Mouse (Mus musculus): ENCODE measurements around the gene Eif2b5. TPM values are rescaled to one million over a fixed set of nuclear protein-coding genes. Genes with fewer than 3 reads are reported as not detected.
A peak's percentile ranks its signal among the peaks of the same experiment; 100 is the strongest.

Eif2b5 gene
- polyA plus RNA-seq, 1 experiment: 33.9 TPM

DNA sequence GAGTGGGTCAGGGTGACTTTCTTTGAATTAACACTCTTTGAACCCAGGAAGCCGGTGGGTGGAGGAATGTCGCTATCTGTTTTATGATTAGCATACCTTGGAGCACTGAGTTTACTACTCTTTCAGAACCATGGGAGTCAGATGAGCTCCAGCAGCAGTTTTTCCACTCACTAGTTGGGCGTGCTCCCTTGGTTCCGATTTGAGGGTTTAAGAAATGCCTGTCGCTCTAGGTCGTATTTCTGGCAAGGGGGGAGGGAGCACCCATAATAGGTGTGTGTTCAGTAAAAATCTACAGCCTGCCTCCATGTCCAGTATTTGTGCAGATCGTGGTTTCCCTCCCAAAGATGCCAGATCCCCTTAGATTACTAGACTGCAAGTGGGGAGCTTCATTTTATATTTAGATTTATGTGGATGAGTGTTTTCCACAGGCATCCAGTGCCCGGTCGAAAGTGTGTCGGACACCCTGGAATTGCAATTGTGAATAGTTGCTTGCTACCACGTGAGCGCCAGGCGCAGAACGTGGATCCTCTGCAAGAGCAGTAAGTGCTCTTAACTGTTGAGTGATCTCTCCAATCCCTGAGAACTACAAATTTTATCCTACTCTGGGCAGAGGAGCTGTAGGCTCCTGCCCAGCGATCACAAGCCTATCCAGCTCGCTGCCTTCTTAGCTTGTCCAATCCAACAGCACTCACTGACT, 489 bp upstream of the Eif2b5 start:
- no peaks in the 10 kb centered on the region for H3K27me3 ChIP-seq (replicated peaks; ENCODE audit: control insufficient read depth, insufficient read depth, low read length)
- H3K36me3 ChIP-seq (ENCODE audit: control insufficient read depth, insufficient read depth, low read length): no peaks in the 10 kb centered on the region
- 5% methylated on average over 16 of the region's 16 CpGs for WGBS
- peak overlapping the region; percentile 56 for H3K4me3 ChIP-seq (ENCODE audit: insufficient read depth, low read depth, low read length)
- peak; percentile 40 for DNase-seq
- no peaks in the 10 kb centered on the region for H3K4me1 ChIP-seq (ENCODE audit: control insufficient read depth, insufficient read depth, low read length)
- TF ChIP-seq POLR2A (IDR thresholded peaks at IDR 0.05; ENCODE audit: low read depth, low read length): no peak
- TF ChIP-seq CTCF (conservative IDR thresholded peaks at IDR 0.05; ENCODE audit: insufficient read depth, insufficient read length, low read depth, low read length): no peak
- H3K27ac ChIP-seq (ENCODE audit: insufficient read depth, low read depth, low read length): peak overlapping the region; percentile 11; the same call in 1 of the 2 replicates

GRCm38 (mm10) chr16:20506000-20506399, 7.4 kb downstream of the Eif2b5 start:
- WGBS: 86% methylated on average over 8 of the region's 8 CpGs
- no peak for DNase-seq
- H3K27me3 ChIP-seq (replicated peaks; ENCODE audit: control insufficient read depth, insufficient read depth, low read length): no peaks in the 10 kb centered on the region
- H3K36me3 ChIP-seq (ENCODE audit: control insufficient read depth, insufficient read depth, low read length): peaks cover 1% of the 10 kb centered on the region; the same call in 1 of the 2 replicates
- no peak for TF ChIP-seq CTCF (conservative IDR thresholded peaks at IDR 0.05; ENCODE audit: insufficient read depth, insufficient read length, low read depth, low read length)
- no peak for TF ChIP-seq POLR2A (IDR thresholded peaks at IDR 0.05; ENCODE audit: low read depth, low read length)
- H3K4me3 ChIP-seq (ENCODE audit: insufficient read depth, low read depth, low read length): no peak overlapping the region
- H3K4me1 ChIP-seq (ENCODE audit: control insufficient read depth, insufficient read depth, low read length): no peaks in the 10 kb centered on the region
- no peak overlapping the region for H3K27ac ChIP-seq (ENCODE audit: insufficient read depth, low read depth, low read length)

DNA sequence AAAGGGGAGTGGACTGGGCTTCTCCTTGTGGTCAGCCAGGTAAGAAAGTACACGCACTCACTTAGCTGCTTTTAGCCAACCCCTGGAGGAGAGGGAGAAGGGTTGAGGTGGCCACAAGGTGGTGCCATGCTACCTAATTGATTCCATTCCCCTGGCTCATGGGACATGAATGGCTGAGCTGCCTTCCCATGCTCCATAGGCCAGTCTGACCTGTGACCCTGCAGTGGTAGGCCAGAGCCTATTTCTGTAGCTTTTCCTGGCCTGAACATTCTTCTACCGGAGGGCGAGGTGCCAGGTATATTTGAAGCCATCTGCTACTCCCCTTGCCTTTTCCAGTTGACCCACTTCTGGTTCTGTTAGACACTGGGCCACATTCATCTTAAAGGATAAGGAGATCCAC, 10.7 kb downstream of the Eif2b5 start:
- Histone ChIP-seq H3K27me3 (replicated peaks; ENCODE audit: control insufficient read depth, insufficient read depth, low read length) (no peaks in the 10 kb centered on the region), H3K4me1 (ENCODE audit: control insufficient read depth, insufficient read depth, low read length) (no peaks in the 10 kb centered on the region), H3K4me3 (ENCODE audit: insufficient read depth, low read depth, low read length) (no peak overlapping the region), H3K36me3 (ENCODE audit: control insufficient read depth, insufficient read depth, low read length) (peaks cover 1% of the 10 kb centered on the region; the same call in 1 of the 2 replicates), H3K27ac (ENCODE audit: insufficient read depth, low read depth, low read length) (no peak overlapping the region)
- TF ChIP-seq POLR2A (IDR thresholded peaks at IDR 0.05; ENCODE audit: low read depth, low read length): no peak
- TF ChIP-seq CTCF (conservative IDR thresholded peaks at IDR 0.05; ENCODE audit: insufficient read depth, insufficient read length, low read depth, low read length): peak; percentile 78
- WGBS: 55% methylated on average over 3 of the region's 3 CpGs
- peak; percentile 75 for DNase-seq

DNA sequence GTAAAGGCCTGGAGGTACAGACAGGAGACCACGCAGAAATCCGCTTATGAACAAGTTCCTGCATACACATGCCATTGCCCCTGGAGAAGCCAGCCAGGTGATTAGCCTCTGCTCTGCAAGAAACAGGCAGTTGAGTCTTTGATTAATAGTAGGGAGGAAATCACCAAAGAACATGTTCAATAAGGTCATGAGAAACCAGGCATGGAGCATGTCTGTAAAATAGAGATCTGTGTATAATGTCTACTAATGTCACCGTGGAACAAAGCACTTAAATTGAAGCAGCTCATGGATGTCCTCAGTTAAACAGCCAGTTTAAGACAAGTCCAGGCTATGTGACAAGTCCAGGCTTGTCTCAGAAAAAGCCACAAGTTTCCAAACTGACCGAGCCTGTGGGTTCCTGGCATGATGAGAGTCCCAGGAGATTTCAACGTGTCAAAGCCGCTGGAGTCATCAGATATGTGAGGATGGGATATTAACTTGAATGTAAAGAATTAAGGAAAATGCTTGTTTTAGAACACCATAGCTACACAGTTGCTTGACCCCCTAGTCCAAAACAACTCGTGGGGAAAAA, 12.7 kb downstream of the Eif2b5 start:
- TF ChIP-seq CTCF (conservative IDR thresholded peaks at IDR 0.05; ENCODE audit: insufficient read depth, insufficient read length, low read depth, low read length): no peak
- TF ChIP-seq POLR2A (IDR thresholded peaks at IDR 0.05; ENCODE audit: low read depth, low read length): no peak
- WGBS: 88% methylated on average over 7 of the region's 7 CpGs
- Histone ChIP-seq H3K27ac (ENCODE audit: insufficient read depth, low read depth, low read length) (no peak overlapping the region), H3K4me3 (ENCODE audit: insufficient read depth, low read depth, low read length) (no peak overlapping the region), H3K4me1 (ENCODE audit: control insufficient read depth, insufficient read depth, low read length) (no peaks in the 10 kb centered on the region; the same call in 1 of the 2 replicates), H3K27me3 (replicated peaks; ENCODE audit: control insufficient read depth, insufficient read depth, low read length) (no peaks in the 10 kb centered on the region), H3K36me3 (ENCODE audit: control insufficient read depth, insufficient read depth, low read length) (no peaks in the 10 kb centered on the region; the same call in 1 of the 2 replicates)
- no peak for DNase-seq

GRCm38 (mm10) chr16:20516032-20516431, 17.4 kb downstream of the Eif2b5 start:
- H3K4me3 ChIP-seq (ENCODE audit: insufficient read depth, low read depth, low read length): peak overlapping the region; percentile 82
- peak overlapping the region; percentile 75 for H3K27ac ChIP-seq (ENCODE audit: insufficient read depth, low read depth, low read length)
- no peaks in the 10 kb centered on the region for H3K27me3 ChIP-seq (replicated peaks; ENCODE audit: control insufficient read depth, insufficient read depth, low read length)
- H3K4me1 ChIP-seq (ENCODE audit: control insufficient read depth, insufficient read depth, low read length): peaks cover 4% of the 10 kb centered on the region; the same call in 1 of the 2 replicates
- no peak for TF ChIP-seq POLR2A (IDR thresholded peaks at IDR 0.05; ENCODE audit: low read depth, low read length)
- no peak for TF ChIP-seq CTCF (conservative IDR thresholded peaks at IDR 0.05; ENCODE audit: insufficient read depth, insufficient read length, low read depth, low read length)
- H3K36me3 ChIP-seq (ENCODE audit: control insufficient read depth, insufficient read depth, low read length): no peaks in the 10 kb centered on the region
- peak; percentile 59 for DNase-seq

DNA sequence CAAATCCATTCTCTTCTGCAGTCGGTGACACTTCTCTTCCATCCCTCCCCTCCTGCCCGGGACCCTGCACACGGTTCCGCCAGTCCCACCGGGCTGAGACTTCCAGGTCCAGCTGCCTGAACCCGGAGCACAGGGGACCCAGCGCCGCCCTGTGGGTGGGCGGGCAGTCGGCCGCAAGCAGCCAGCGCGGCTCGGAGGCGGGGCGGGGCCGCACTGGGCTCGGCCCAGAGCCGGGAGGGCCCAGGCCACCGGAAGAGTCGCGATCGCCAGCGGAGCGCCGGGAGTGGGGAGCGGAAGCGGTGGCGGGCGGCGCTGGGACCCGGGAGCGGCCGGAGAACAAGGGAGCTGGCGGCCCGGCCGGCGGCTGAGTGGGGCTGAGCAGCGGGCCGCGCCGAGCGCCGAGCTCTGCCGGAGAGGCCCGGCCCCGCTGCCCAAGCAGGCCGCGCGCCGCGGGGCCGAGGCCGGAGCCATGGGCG, 18.1 kb downstream of the Eif2b5 start, which contains the start of gene Dvl3:
Dvl3 (plus strand) TSS at position 257 of the 476 bp plus-strand sequence.
- Histone ChIP-seq H3K36me3 (ENCODE audit: control insufficient read depth, insufficient read depth, low read length) (no peaks in the 10 kb centered on the region), H3K27ac (ENCODE audit: insufficient read depth, low read depth, low read length) (peak within 1 kb of the TSS; percentile 91), H3K4me1 (ENCODE audit: control insufficient read depth, insufficient read depth, low read length) (peaks cover 7% of the 10 kb centered on the region; the same call in 1 of the 2 replicates), H3K4me3 (ENCODE audit: insufficient read depth, low read depth, low read length) (peak within 1 kb of the TSS; percentile 97), H3K27me3 (replicated peaks; ENCODE audit: control insufficient read depth, insufficient read depth, low read length) (no peaks in the 10 kb centered on the region)
- TF ChIP-seq CTCF (conservative IDR thresholded peaks at IDR 0.05; ENCODE audit: insufficient read depth, insufficient read length, low read depth, low read length) (0 out of 2 replicates have a peak, but pooled peaks have one; percentile 26), POLR2A (IDR thresholded peaks at IDR 0.05; ENCODE audit: low read depth, low read length) (peak; percentile 47)
- peak; percentile 96 for DNase-seq
- 1% methylated on average over 54 of the region's 55 CpGs for WGBS

- Histone ChIP-seq H3K27ac (ENCODE audit: insufficient read depth, low read depth, low read length) (peak overlapping the region; percentile 91), H3K27me3 (replicated peaks; ENCODE audit: control insufficient read depth, insufficient read depth, low read length) (no peaks in the 10 kb centered on the region), H3K4me1 (ENCODE audit: control insufficient read depth, insufficient read depth, low read length) (peaks cover 12% of the 10 kb centered on the region; the same call in 1 of the 2 replicates), H3K36me3 (ENCODE audit: control insufficient read depth, insufficient read depth, low read length) (no peaks in the 10 kb centered on the region), H3K4me3 (ENCODE audit: insufficient read depth, low read depth, low read length) (peak overlapping the region; percentile 97)
- TF ChIP-seq CTCF (conservative IDR thresholded peaks at IDR 0.05; ENCODE audit: insufficient read depth, insufficient read length, low read depth, low read length) (no peak), POLR2A (IDR thresholded peaks at IDR 0.05; ENCODE audit: low read depth, low read length) (no peak)
- under 1% methylated on average over 26 of the region's 26 CpGs for WGBS
- no peak for DNase-seq
These were observed 18.6 kb downstream of the Eif2b5 start for GRCm38 (mm10) chr16:20517216-20517615.

Measured in kidney, adult 2 months (tissue).